Mouse (Mus musculus) myocyte (in vitro differentiated cells): ENCODE results near the gene Gm13290. TPM values are rescaled to one million over a fixed set of nuclear protein-coding genes. Genes with fewer than 3 reads are reported as not detected.
"Not testable (repeated sequence)": the region's sequence is repeated elsewhere in the genome, so short reads cannot be mapped to it uniquely, and the experiment has no call there.

Experiments used
- H3K27me3 ChIP-seq: one replicate; pipeline ENCODE4 v1.6.1; 2011; ENCODE audit not compliant: control insufficient read depth, insufficient read depth, insufficient read length
- H3K36me3 ChIP-seq: one replicate; pipeline ENCODE4 v1.6.1; 2011; ENCODE audit not compliant: control insufficient read depth, insufficient read depth
- H3K4me2 ChIP-seq: one replicate; pipeline ENCODE4 v1.6.1; 2011; ENCODE audit warnings: low read depth, control low read depth
- H3K4me3 ChIP-seq: one replicate; pipeline ENCODE4 v1.5.1; 2011; ENCODE audit warnings: mild to moderate bottlenecking, control low read depth, moderate library complexity
- H3K79me2 ChIP-seq: one replicate; pipeline ENCODE4 v1.6.1; 2011; ENCODE audit not compliant: control insufficient read depth, insufficient read depth
- H3ac ChIP-seq: one replicate; pipeline ENCODE4 v1.6.1; 2011; ENCODE audit not compliant: control insufficient read depth, insufficient read length
- CEBPB ChIP-seq: IDR thresholded peaks from 2 replicates; pipeline ENCODE4 v1.6.1; 2011; ENCODE audit warnings: mild to moderate bottlenecking, moderate library complexity; ENCODE audit not compliant: poor library complexity, insufficient read depth, severe bottlenecking
- E2F4 ChIP-seq: IDR thresholded peaks from one replicate; pipeline ENCODE4 v1.6.1; 2011; ENCODE audit warnings: mild to moderate bottlenecking, control low read depth, moderate library complexity; ENCODE audit not compliant: insufficient read depth
- MAX ChIP-seq: IDR thresholded peaks from one replicate; pipeline ENCODE4 v1.6.1; 2011; ENCODE audit warnings: low read depth, mild to moderate bottlenecking, control low read depth
- MYOD1 ChIP-seq, 3 experiments: IDR thresholded peaks; one replicate each; pipeline ENCODE4 v1.6.1; 2011; ENCODE audit warnings: control low read depth in 2 of 3, low read depth in 2 of 3, mild to moderate bottlenecking in 2 of 3, moderate library complexity in 1 of 3; ENCODE audit not compliant: insufficient read length in 2 of 3, control insufficient read depth in 1 of 3
- MYOG ChIP-seq, 3 experiments: IDR thresholded peaks; one replicate each; pipeline ENCODE4 v1.6.1; 2011; ENCODE audit warnings: control low read depth in 2 of 3, low read depth in 2 of 3, mild to moderate bottlenecking in 2 of 3; ENCODE audit not compliant: insufficient read length in 2 of 3, control insufficient read depth in 1 of 3, insufficient read depth in 1 of 3
- POLR2A ChIP-seq: IDR thresholded peaks from one replicate; pipeline ENCODE4 v1.6.1; 2011; ENCODE audit warnings: low read depth, mild to moderate bottlenecking, control low read depth, moderate library complexity; ENCODE audit not compliant: insufficient read length
- POLR2AphosphoS2 ChIP-seq: IDR thresholded peaks from one replicate; pipeline ENCODE4 v1.6.1; 2011; ENCODE audit warnings: low read depth, control low read depth; ENCODE audit not compliant: insufficient read length
- REST ChIP-seq: IDR thresholded peaks from one replicate; pipeline ENCODE4 v1.6.1; 2011; ENCODE audit warnings: mild to moderate bottlenecking, control low read depth, moderate library complexity; ENCODE audit not compliant: insufficient read depth, insufficient read length
- SRF ChIP-seq: IDR thresholded peaks from one replicate; pipeline ENCODE4 v1.6.1; 2011; ENCODE audit warnings: low read depth; ENCODE audit not compliant: control insufficient read depth, insufficient read length
- TCF12 ChIP-seq: IDR thresholded peaks from one replicate; pipeline ENCODE4 v1.6.1; 2011; ENCODE audit warnings: mild to moderate bottlenecking, control low read depth; ENCODE audit not compliant: poor library complexity, insufficient read depth, severe bottlenecking
- TCF3 ChIP-seq: IDR thresholded peaks from one replicate; pipeline ENCODE4 v1.6.1; 2011; ENCODE audit warnings: low read depth, control low read depth; ENCODE audit not compliant: insufficient read length
- USF1 ChIP-seq: IDR thresholded peaks from one replicate; pipeline ENCODE4 v1.6.1; 2011; ENCODE audit warnings: low read depth, mild to moderate bottlenecking, control low read depth, moderate library complexity
- polyA plus RNA-seq: library from polyadenylated mRNA; unstranded; fragments of >200 nt; fragmentation: generic; extraction: Trizol; gene quantifications from one replicate; pipeline ENCODE4 v1.2.1, GENCODE M21; 2012; ENCODE audit warnings: missing spikeins

The Gm13290 gene
- polyA plus RNA-seq, 1 experiment, result 1.0 TPM

GRCm38 (mm10) chr4:88793936-88794675, 20.5 kb downstream of the Gm13290 start, which contains the start of gene Gm13275:
Gm13275 (plus strand) TSS chr4:88794487.
- H3ac ChIP-seq, H3K4me3 ChIP-seq, H3K79me2 ChIP-seq, H3K27me3 ChIP-seq, H3K4me2 ChIP-seq, H3K36me3 ChIP-seq: not testable (repeated sequence)

GRCm38 (mm10) chr4:88797097-88797496, 23.5 kb downstream of the Gm13290 start, which contains the start of gene Gm13279:
Gm13279 (plus strand) TSS chr4:88797397.
- H3K36me3 ChIP-seq, H3K4me3 ChIP-seq, H3K27me3 ChIP-seq: not testable (repeated sequence)

GRCm38 (mm10) chr4:88799365-88799764, 25.7 kb downstream of the Gm13290 start, which contains the start of gene Gm13285:
Gm13285 (plus strand) TSS chr4:88799665.
- H3K36me3 ChIP-seq, H3K4me3 ChIP-seq, H3K79me2 ChIP-seq, H3ac ChIP-seq, H3K27me3 ChIP-seq, H3K4me2 ChIP-seq: not testable (repeated sequence)

More at GRCm38 (mm10) chr4:88797097-88797496, 23.5 kb downstream of the Gm13290 start, which contains the start of gene Gm13279:
- not testable (repeated sequence) for H3K4me2 ChIP-seq, H3K79me2 ChIP-seq, H3ac ChIP-seq

GRCm38 (mm10) chr4:88802954-88803353, 29.3 kb downstream of the Gm13290 start, which contains the start of gene Gm13287:
Gm13287 (plus strand) TSS chr4:88803254.
- not testable (repeated sequence) for H3K4me3 ChIP-seq, H3K79me2 ChIP-seq, H3ac ChIP-seq, H3K36me3 ChIP-seq, H3K4me2 ChIP-seq, H3K27me3 ChIP-seq

- H3K4me3 ChIP-seq, H3K4me2 ChIP-seq, H3K79me2 ChIP-seq, H3K27me3 ChIP-seq, H3K36me3 ChIP-seq, H3ac ChIP-seq: not testable (repeated sequence)
These were observed 31.6 kb downstream of the Gm13290 start, which contains the start of gene Gm13288 for GRCm38 (mm10) chr4:88805231-88805630. Gm13288 (plus strand) TSS chr4:88805531.

GRCm38 (mm10) chr4:88805761-88806160, 32.1 kb downstream of the Gm13290 start:
- H3K36me3 ChIP-seq, H3K27me3 ChIP-seq, H3K79me2 ChIP-seq, H3K4me2 ChIP-seq, H3ac ChIP-seq, H3K4me3 ChIP-seq: not testable (repeated sequence)

- Histone ChIP-seq H3K4me2 (no peak within 1 kb of the TSS), H3K27me3 (peaks cover 7% of the 10 kb centered on the region), H3K36me3 (no peaks in the 10 kb centered on the region), H3ac (no peak within 1 kb of the TSS), H3K79me2 (no peaks in the 10 kb centered on the region), H3K4me3 (no peak within 1 kb of the TSS)
- no peak for TF ChIP-seq TCF3
- TF ChIP-seq REST, result no peak
- TF ChIP-seq USF1, result no peak
- TF ChIP-seq POLR2A, result no peak
- TF ChIP-seq E2F4, result no peak
- TF ChIP-seq MYOG (IDR thresholded peaks at IDR 0.05; ENCODE audit: control insufficient read depth in 1 of 3, insufficient read depth in 1 of 3, insufficient read length in 2 of 3, low read depth in 2 of 3), result no peak
- TF ChIP-seq CEBPB, result no peak
- TF ChIP-seq SRF, result no peak
- TF ChIP-seq MAX, result no peak
- no peak for TF ChIP-seq POLR2AphosphoS2
- TF ChIP-seq MYOD1 (IDR thresholded peaks at IDR 0.05; ENCODE audit: control insufficient read depth in 1 of 3, insufficient read length in 2 of 3, low read depth in 2 of 3), result no peak
- TF ChIP-seq TCF12, result no peak
These were observed 42.3 kb downstream of the Gm13290 start, which contains the start of gene Ifna7 for GRCm38 (mm10) chr4:88815928-88816327. Ifna7 (plus strand) TSS chr4:88816228.
